Mouse (Mus musculus): ENCODE data around the gene Nbeal1. TPM values are rescaled to one million over a fixed set of nuclear protein-coding genes. Genes with fewer than 3 reads are reported as not detected.

Nbeal1 gene
- total RNA-seq, 2 experiments from 2014 or later: 43.8 to 50.2 TPM

DNA sequence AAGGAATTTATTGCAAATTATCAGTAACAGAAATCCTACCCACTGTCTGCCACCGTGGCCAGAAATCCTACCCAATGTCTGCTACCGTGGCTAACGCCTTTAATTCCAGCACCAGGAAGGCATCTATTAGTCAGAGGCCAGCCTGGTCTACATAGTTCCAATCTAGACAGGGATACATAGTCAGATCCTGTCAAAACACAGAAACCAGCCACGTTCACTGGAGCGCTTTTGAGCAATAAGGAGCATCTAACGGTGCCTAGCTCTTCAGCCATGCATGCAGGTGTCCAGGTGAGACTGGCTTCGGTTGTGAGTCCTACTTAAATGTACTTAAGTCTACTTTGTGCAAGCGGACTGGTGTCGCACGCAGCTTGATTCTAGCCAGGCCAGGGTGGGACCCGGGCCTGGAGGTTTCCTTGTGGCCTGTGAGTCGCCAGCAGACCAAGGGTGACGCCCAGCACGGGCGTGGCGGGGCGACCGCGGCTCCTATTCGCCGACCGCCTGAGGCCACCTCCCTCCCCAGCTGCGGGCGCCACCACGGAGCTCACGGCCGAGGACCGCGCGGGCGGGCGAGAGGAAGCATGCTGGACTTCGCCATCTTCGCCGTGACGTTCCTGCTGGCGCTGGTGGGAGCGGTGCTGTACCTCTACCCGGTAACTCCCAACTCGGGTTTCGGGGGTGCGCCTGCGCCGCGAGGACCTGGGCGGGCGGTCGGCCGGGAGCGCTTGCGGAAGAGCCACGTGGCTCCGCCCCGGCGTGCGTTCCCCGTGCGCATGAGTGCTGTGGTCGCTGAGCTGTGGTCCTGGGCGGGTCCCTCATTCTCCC is 162.6 kb downstream of the Nbeal1 start, which contains the start of gene Cyp20a1:
TSS of gene Cyp20a1 (plus strand) at position 516 of the 822 bp plus-strand sequence.
- peak; percentile 93 to 94 for DNase-seq
- intact Hi-C loops (cut with DNase I): loop anchor here (1.0 to 2.0 kb wide), 2 partner anchors 66 to 522 kb away; partner anchors contain the start of gene Abi2

DNA sequence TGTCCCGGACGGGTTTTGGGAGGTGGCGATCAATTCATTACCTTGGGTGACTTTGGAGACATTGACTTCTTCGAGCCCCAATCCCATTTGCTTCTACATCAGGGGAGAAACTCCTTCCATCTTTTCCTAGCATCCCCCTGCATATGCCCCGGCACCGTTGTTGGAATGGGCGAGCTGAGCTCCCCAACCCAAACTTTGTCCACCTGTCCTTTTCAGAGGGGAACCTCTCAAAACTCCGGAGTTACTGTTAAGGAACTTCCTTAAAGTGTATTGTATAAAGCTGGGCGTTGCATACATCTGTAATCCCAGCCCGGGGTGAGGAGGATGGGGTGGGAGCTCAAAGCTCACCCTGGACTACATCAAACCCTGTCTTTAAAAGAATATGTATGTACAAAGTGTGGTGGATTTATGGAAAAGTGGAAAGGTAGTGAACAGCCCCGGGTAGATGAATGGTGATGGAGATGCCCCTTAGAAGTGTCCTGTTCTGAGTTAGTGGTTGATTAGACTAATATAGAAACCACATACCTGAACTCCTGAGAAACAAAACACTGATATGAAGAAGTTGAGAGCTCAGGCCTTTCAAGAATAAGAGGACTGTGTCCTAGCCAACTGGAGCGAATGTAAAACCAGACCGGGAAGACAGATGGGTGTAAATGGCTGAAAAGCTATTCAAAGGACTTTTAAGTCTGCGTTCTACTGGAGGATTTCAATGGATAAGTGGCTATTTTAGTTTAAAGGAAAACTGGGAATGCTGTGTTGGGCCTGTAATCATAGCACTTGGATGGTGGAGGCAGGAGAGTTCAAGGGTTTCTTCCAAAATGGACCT is 163.4 kb downstream of the Nbeal1 start:
- no peak for DNase-seq
- intact Hi-C loops (cut with DNase I): loop anchor here (1.0 to 2.0 kb wide), 2 partner anchors 65 to 521 kb away; partner anchors contain the start of gene Abi2

DNA sequence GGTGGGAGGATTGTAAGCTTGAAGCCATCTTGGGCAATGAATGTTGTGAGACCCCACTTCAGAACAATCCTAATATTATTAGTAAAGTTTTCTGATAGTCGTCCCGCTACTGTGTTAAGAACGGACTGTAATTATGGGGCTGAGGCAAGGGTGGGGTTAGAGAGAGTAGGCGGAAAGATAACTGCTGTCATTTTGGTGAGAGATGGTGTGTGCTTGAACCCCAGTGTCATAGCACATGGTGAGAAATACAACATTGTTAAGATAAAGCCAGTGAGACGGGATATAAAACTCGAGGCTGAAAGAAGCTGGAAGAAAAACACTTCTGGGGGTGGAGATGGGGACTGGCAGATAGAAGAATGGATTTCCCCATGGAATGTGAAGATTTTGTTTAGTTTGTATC is 164.3 kb downstream of the Nbeal1 start:
- intact Hi-C loops (cut with DNase I): no loop called here
- no peak for DNase-seq

DNA sequence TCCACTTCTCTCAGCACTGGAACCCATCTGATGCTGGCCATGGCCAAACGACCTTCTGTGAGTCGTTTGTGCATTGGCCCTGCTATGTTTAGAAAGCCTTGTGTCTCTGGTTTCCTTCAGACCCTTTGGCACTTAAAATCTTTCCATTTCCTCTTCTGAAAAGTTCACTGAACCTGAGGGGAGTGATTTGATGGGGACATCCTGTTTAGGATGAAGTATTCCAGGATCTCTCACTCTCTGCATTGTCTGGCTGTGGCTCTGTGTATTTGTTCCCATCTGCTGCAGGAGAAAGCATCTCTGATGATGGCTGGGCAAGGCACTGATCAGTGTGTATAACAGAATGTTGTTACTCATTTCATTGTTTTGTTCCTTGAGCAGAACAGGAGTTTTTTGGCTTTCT is 165.3 kb downstream of the Nbeal1 start:
- intact Hi-C loops (cut with DNase I): no loop called here
- no peak for DNase-seq

DNA sequence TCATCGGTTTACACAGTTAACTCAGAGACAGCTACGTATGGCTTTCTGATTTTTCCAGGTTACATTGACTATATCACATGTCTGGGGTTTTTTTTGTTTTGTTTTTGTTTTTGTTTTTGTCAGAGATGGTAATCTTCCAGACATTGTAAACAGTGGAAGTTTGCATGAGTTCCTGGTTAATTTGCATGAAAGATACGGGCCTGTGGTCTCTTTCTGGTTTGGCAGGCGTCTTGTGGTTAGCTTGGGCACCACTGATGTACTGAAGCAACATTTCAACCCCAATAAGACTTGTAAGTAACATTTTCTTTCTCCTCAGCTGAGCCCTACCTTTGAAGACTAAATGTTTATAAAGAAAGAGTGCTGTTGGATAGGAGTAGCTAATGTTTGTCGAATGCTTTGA is 172.4 kb downstream of the Nbeal1 start:
- no peak for DNase-seq

DNA sequence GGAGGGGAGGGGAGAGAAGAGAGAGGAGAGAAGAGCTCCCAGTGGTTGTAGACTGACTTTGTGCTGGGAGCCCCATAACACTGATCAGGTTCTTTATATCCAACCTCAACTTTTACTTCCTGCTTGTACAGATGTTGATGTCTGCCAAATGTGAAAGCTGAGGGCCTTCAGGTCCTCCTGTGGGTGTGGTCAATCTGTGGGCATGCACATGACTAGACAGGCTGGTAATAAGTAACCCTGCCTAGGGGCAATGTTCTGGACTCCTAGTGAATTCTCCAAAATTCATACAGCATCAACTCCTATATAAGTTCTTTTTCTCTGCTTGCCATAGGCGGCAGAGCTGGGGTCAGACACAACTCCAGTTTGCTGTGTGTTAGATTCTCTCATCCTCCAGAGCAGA is 181.2 kb downstream of the Nbeal1 start:
- no peak for DNase-seq
- intact Hi-C loops (cut with DNase I): no loop called here

More for the DNA sequence above, 172.4 kb downstream of the Nbeal1 start:
- intact Hi-C loops (cut with DNase I): no loop called here

DNA sequence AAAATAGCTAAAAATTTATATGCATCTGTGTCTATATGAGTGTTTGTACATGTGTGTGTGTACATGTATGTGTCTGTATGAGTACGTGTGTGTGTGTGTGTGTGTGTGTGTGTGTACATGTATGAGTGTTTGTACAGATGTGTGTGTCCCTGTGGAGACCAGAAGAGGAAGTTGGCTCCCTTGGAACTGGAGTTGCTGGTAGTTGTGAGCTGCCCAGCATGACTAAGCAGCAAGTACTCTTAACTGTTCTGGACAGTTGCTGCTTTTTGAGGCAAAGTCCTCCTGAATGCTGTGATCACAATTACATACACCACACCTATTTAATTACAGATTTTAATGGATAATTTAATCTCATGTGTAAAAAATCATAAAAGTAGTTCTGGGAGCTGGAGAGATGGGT is 196.2 kb downstream of the Nbeal1 start:
- DNase-seq: no peak
- intact Hi-C loops (cut with DNase I): no loop called here

DNA sequence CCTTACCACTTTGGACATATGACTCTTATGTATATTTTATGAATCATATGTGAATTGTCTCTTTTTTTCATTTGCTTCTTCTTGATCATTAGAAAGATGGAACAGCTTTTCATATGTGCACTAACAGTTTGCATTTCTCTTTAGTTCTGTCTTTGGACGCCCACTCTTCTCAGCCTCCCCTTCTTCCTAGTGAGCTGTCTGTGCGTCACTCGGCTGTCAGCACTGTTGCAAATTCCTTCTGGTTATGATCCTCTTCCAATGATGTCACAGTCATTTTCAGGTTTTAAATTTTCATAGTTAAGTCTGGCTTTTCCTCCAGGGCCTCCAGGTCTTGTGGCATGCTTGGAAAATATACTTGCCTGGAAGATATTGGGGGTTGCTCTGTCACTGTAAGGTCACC is 201.5 kb downstream of the Nbeal1 start:
- intact Hi-C loops (cut with DNase I): no loop called here

More for the DNA sequence above, 201.5 kb downstream of the Nbeal1 start:
- DNase-seq: no peak

Other genes with a start within 250 kb of the Nbeal1 start
- 1 to 10 TPM in 1 of 2 experiments, under 1 TPM in 1; 0.72 to 1.4 TPM for gene Ica1l, start 137.4 kb upstream of the Nbeal1 start, total RNA-seq (2021)
- 1 to 10 TPM; 7.4 to 9.3 TPM for gene Carf, start 82.4 kb upstream of the Nbeal1 start, total RNA-seq (2021)
- 10 to 100 TPM; 11.2 to 11.9 TPM for gene Wdr12, start 82.0 kb upstream of the Nbeal1 start, total RNA-seq (2021)
- gene Cyp20a1, start 162.7 kb downstream of the Nbeal1 start, total RNA-seq (2021): 10 to 100 TPM; 17.9 to 18.2 TPM
- gene Abi2, start 229.0 kb downstream of the Nbeal1 start, total RNA-seq (2021): 10 to 100 TPM; 32.0 to 38.8 TPM